Mouse (Mus musculus) CH12.LX (cell line): Measurements from ENCODE around the gene Ttn. TPM values are rescaled to one million over a fixed set of nuclear protein-coding genes. Genes with fewer than 3 reads are reported as not detected.

Experiments
- DNase-seq: peaks from one replicate; pipeline ENCODE4 v3.0.0-alpha.2; 2013; ENCODE audit errors: extremely low read depth
- H3K27ac ChIP-seq: 2 replicates; pipeline ENCODE4 v1.5.1; 2012; ENCODE audit warnings: low read depth, mild to moderate bottlenecking, control low read depth, moderate library complexity; ENCODE audit not compliant: insufficient read depth
- H3K27me3 ChIP-seq: replicated peaks from 2 replicates; pipeline ENCODE3; 2012; ENCODE audit warnings: inconsistent platforms
- H3K36me3 ChIP-seq, 2 experiments: replicated peaks in 1 of 2; 2 replicates each; pipeline versions ENCODE3 to v1.6.1; 2012; ENCODE audit warnings: inconsistent platforms in 1 of 2, low read length in 1 of 2, mild to moderate bottlenecking in 1 of 2, mixed read lengths in 1 of 2, moderate library complexity in 1 of 2; ENCODE audit not compliant: control insufficient read depth in 1 of 2, insufficient read depth in 1 of 2
- H3K4me1 ChIP-seq, 2 experiments: 2 replicates each; pipeline ENCODE4 v1.6.1; 2012; ENCODE audit warnings: inconsistent platforms in 1 of 2, moderate library complexity in 1 of 2; ENCODE audit not compliant: insufficient read depth in 2 of 2, control insufficient read depth in 1 of 2
- H3K4me2 ChIP-seq: 2 replicates; pipeline ENCODE4 v1.6.1; 2012; ENCODE audit warnings: low read depth, mild to moderate bottlenecking, control low read depth; ENCODE audit not compliant: poor library complexity, insufficient read depth, severe bottlenecking
- H3K4me3 ChIP-seq, 3 experiments: fragments of 150-350 bp in 1 of 3; sonication (generic) in 1 of 3; replicated peaks in 1 of 3; 2 replicates each; pipeline versions ENCODE3 to v1.5.1; 2011 to 2012; ENCODE audit warnings: low read depth in 2 of 3, low read length in 2 of 3, mild to moderate bottlenecking in 2 of 3, moderate library complexity in 2 of 3, control low read depth in 1 of 3, improper control_type of control experiment in 1 of 3, inconsistent platforms in 1 of 3, mixed read lengths in 1 of 3; ENCODE audit not compliant: poor library complexity in 1 of 3
- H3K79me2 ChIP-seq: replicated peaks from 2 replicates; pipeline ENCODE4 v1.6.1; 2012; ENCODE audit warnings: mild to moderate bottlenecking, moderate library complexity; ENCODE audit not compliant: control insufficient read depth, poor library complexity, insufficient read depth, severe bottlenecking; ENCODE audit errors: extremely low read depth
- H3K9ac ChIP-seq: 2 replicates; pipeline ENCODE4 v1.6.1; 2012; ENCODE audit warnings: low read depth, mild to moderate bottlenecking, control low read depth, moderate library complexity; ENCODE audit not compliant: insufficient read depth
- H3K9me3 ChIP-seq: replicated peaks from 2 replicates; pipeline ENCODE3; 2012; ENCODE audit warnings: low read length, inconsistent platforms, mixed read lengths
- CHD1 ChIP-seq: IDR thresholded peaks from 2 replicates; pipeline ENCODE4 v1.6.1; 2012; ENCODE audit warnings: low read depth, low read length, improper control_type of control experiment, inconsistent platforms
- CHD2 ChIP-seq: IDR thresholded peaks from 2 replicates; pipeline ENCODE4 v1.6.1; 2011; ENCODE audit warnings: low read length, improper control_type of control experiment
- E2F4 ChIP-seq: IDR thresholded peaks from 2 replicates; pipeline ENCODE4 v1.6.1; 2011; ENCODE audit warnings: low read depth, low read length, improper control_type of control experiment; ENCODE audit not compliant: insufficient replicate concordance
- ELF1 ChIP-seq: IDR thresholded peaks from 2 replicates; pipeline ENCODE4 v1.6.1; 2014; ENCODE audit warnings: low read depth, mild to moderate bottlenecking, inconsistent platforms, low read length, improper control_type of control experiment
- EP300 ChIP-seq: IDR thresholded peaks from 2 replicates; pipeline ENCODE4 v1.6.1; 2011; ENCODE audit warnings: low read length, improper control_type of control experiment
- ETS1 ChIP-seq: conservative IDR thresholded peaks from 2 replicates; pipeline ENCODE4 v1.6.1; 2012; ENCODE audit warnings: low read depth, mild to moderate bottlenecking, inconsistent platforms, low read length, improper control_type of control experiment, moderate library complexity
- IRF4 ChIP-seq: IDR thresholded peaks from 2 replicates; pipeline ENCODE4 v1.6.1; 2014; ENCODE audit warnings: low read depth, mild to moderate bottlenecking, inconsistent platforms, low read length, improper control_type of control experiment
- KAT2A ChIP-seq: IDR thresholded peaks from 2 replicates; pipeline ENCODE4 v1.6.1; 2012; ENCODE audit warnings: low read length, improper control_type of control experiment, inconsistent platforms; ENCODE audit not compliant: insufficient replicate concordance
- MAZ ChIP-seq: IDR thresholded peaks from 2 replicates; pipeline ENCODE4 v1.6.1; 2012; ENCODE audit warnings: low read depth, mild to moderate bottlenecking, inconsistent platforms, low read length, improper control_type of control experiment, moderate library complexity
- MEF2A ChIP-seq: IDR thresholded peaks from 2 replicates; pipeline ENCODE4 v1.6.1; 2014; ENCODE audit warnings: low read depth, mild to moderate bottlenecking, inconsistent platforms, low read length, improper control_type of control experiment, borderline replicate concordance
- MXI1 ChIP-seq: IDR thresholded peaks from 2 replicates; pipeline ENCODE4 v1.6.1; 2011; ENCODE audit warnings: mild to moderate bottlenecking, low read depth, low read length, improper control_type of control experiment
- MYC ChIP-seq: IDR thresholded peaks from 2 replicates; pipeline ENCODE4 v1.6.1; 2011; ENCODE audit warnings: low read depth, mild to moderate bottlenecking, improper control_type of control experiment, low read length
- NELFE ChIP-seq: IDR thresholded peaks from 2 replicates; pipeline ENCODE4 v1.6.1; 2011; ENCODE audit warnings: low read depth, low read length, improper control_type of control experiment
- NRF1 ChIP-seq: IDR thresholded peaks from 2 replicates; pipeline ENCODE4 v1.6.1; 2014; ENCODE audit warnings: low read depth, mild to moderate bottlenecking, inconsistent platforms, low read length, improper control_type of control experiment, moderate library complexity
- POLR2A ChIP-seq: IDR thresholded peaks from 2 replicates; pipeline ENCODE4 v1.6.1; 2011; ENCODE audit warnings: low read depth, mild to moderate bottlenecking, improper control_type of control experiment, low read length
- POLR2AphosphoS2 ChIP-seq: IDR thresholded peaks from 2 replicates; pipeline ENCODE4 v1.6.1; 2011; ENCODE audit warnings: low read depth, low read length, improper control_type of control experiment
- RAD21 ChIP-seq: IDR thresholded peaks from 2 replicates; pipeline ENCODE4 v1.6.1; 2011; ENCODE audit warnings: low read depth, mild to moderate bottlenecking, low read length, improper control_type of control experiment, moderate library complexity
- RCOR1 ChIP-seq: conservative IDR thresholded peaks from 2 replicates; pipeline ENCODE4 v1.6.1; 2012; ENCODE audit warnings: low read depth, mild to moderate bottlenecking, inconsistent platforms, low read length, improper control_type of control experiment
- SIN3A ChIP-seq: IDR thresholded peaks from 2 replicates; pipeline ENCODE4 v1.6.1; 2012; ENCODE audit warnings: low read length, improper control_type of control experiment, inconsistent platforms
- USF1 ChIP-seq: IDR thresholded peaks from 2 replicates; pipeline ENCODE4 v1.6.1; 2014; ENCODE audit warnings: low read depth, mild to moderate bottlenecking, inconsistent platforms, low read length, improper control_type of control experiment
- ZC3H11A ChIP-seq: IDR thresholded peaks from 2 replicates; pipeline ENCODE4 v1.6.1; 2012; ENCODE audit warnings: low read depth, mild to moderate bottlenecking, inconsistent platforms, low read length, improper control_type of control experiment
- ZNF384 ChIP-seq: IDR thresholded peaks from 2 replicates; pipeline ENCODE4 v1.6.1; 2012; ENCODE audit warnings: low read depth, low read length, improper control_type of control experiment, inconsistent platforms
- dilution Hi-C: fragments of 300-500 bp; cut with MboI; formaldehyde crosslinking; loops from 2 replicates; pipeline ENCODE4 v1.14.3; 2020; ENCODE audit warnings: low sequenced_read_pairs; ENCODE audit not compliant: extremely low pct_unique_long_range_greater_than_20kb, extremely low pct_ligation_motif_present
- in situ Hi-C: fragments of 300-500 bp; cut with MboI; formaldehyde crosslinking; loops from 3 replicates; pipeline ENCODE4 v1.14.3; 2019; ENCODE audit warnings: low sequenced_read_pairs, low pct_ligation_motif_present, low pct_unique_long_range_greater_than_20kb, mixed read lengths
- polyA plus RNA-seq: library from polyadenylated mRNA; unstranded; fragments of >175 nt; gene quantifications from 2 replicates; pipeline ENCODE4 v1.2.1, GENCODE M21; 2012; ENCODE audit warnings: low read depth; ENCODE audit not compliant: insufficient read length
- total RNA-seq, 2 experiments: library from RNA; depleted of rRNA; stranded (reverse); fragments of 300-350 nt in 1 of 2; fragments of >200 nt in 1 of 2; gene quantifications; 2 replicates each; pipeline ENCODE4 v1.2.3; 2012 to 2014

The Ttn gene
- total and polyA plus RNA-seq, 3 experiments, result 0.23 to 4.2 (median 0.60) TPM

DNA sequence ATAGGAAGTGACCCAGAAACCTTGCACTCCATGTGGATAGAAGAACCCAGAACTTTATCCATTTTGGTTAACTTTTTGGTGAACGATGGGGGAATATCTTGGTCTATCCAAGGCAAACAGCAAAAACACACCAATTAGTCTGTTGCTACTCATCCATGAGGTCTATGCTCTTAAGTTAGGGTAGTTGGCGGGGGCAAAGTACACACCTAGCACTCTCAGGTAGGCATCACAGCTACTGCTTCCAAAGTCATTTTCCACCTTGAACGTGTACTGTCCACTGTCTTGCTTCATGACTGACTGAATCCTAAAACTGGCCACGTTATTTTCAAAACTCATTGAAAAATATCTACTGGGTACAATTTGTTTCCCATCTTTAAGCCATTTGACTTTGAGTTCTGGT is 87.0 kb downstream of the Ttn start:
- Histone ChIP-seq H3K4me2 (no peak overlapping the region), H3K4me1 (no peaks in the 10 kb centered on the region), H3K27me3 (no peaks in the 10 kb centered on the region), H3K4me3 (no peak overlapping the region), H3K9ac (no peak overlapping the region), H3K9me3 (no peaks in the 10 kb centered on the region), H3K27ac (no peak overlapping the region), H3K79me2 (no peaks in the 10 kb centered on the region), H3K36me3 (no peaks in the 10 kb centered on the region)
- dilution Hi-C loops, result no loop called here
- in situ Hi-C loops, result no loop called here
- no peak for DNase-seq
- no peak for TF ChIP-seq NELFE
- no peak for TF ChIP-seq SIN3A
- no peak for TF ChIP-seq POLR2A
- TF ChIP-seq NRF1, result no peak
- TF ChIP-seq ELF1, result no peak
- TF ChIP-seq RCOR1, result no peak
- TF ChIP-seq CHD1, result no peak
- no peak for TF ChIP-seq RAD21
- no peak for TF ChIP-seq CHD2
- no peak for TF ChIP-seq EP300
- no peak for TF ChIP-seq MAZ
- no peak for TF ChIP-seq E2F4
- no peak for TF ChIP-seq MYC
- TF ChIP-seq IRF4, result no peak
- TF ChIP-seq POLR2AphosphoS2, result no peak
- TF ChIP-seq ZNF384, result no peak

- no peak overlapping the region for H3K9ac ChIP-seq
- TF ChIP-seq MXI1, result no peak
- H3K4me2 ChIP-seq, result no peak overlapping the region
- no peaks in the 10 kb centered on the region for H3K9me3 ChIP-seq
- dilution Hi-C loops, result no loop called here
- no peaks in the 10 kb centered on the region for H3K27me3 ChIP-seq
- no peak overlapping the region for H3K27ac ChIP-seq
- DNase-seq, result no peak
- no peak overlapping the region for H3K4me3 ChIP-seq
- H3K79me2 ChIP-seq, result no peaks in the 10 kb centered on the region
- in situ Hi-C loops, result no loop called here
- H3K4me1 ChIP-seq, result no peaks in the 10 kb centered on the region
- H3K36me3 ChIP-seq, result no peaks in the 10 kb centered on the region
These were observed 93.6 kb downstream of the Ttn start for GRCm38 (mm10) chr2:76888721-76889120.

DNA sequence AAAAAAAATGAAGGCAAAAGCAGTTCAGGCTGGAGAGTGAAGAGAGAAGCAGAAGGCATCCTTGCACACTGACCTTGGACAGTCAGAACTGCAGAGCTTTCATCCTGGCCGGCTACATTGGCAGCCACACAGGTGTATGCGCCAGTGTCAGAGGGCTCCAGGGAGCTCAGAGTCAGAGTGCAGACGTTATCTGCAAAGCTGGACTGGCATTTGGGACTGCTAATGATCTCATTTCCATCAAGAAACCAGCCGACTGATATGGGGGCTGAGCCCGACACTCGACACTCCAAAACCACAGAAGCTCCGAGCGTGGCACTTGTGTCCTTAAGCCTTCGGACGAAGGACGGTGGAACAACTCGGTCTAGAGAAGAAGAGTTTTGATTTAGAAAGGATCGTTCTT is 96.5 kb downstream of the Ttn start:
- no peak for DNase-seq
- Histone ChIP-seq H3K36me3 (no peaks in the 10 kb centered on the region), H3K9ac (no peak overlapping the region), H3K27me3 (no peaks in the 10 kb centered on the region), H3K4me2 (no peak overlapping the region), H3K4me3 (no peak overlapping the region), H3K9me3 (no peaks in the 10 kb centered on the region), H3K79me2 (no peaks in the 10 kb centered on the region), H3K4me1 (no peaks in the 10 kb centered on the region), H3K27ac (no peak overlapping the region)
- dilution Hi-C loops, result no loop called here
- TF ChIP-seq MAZ, result no peak
- TF ChIP-seq MEF2A, result no peak
- TF ChIP-seq ZC3H11A, result no peak
- TF ChIP-seq KAT2A, result no peak
- TF ChIP-seq ETS1, result no peak
- TF ChIP-seq USF1, result no peak
- in situ Hi-C loops, result no loop called here
